Mouse (Mus musculus): ENCODE measurements around the gene Miox. TPM values are rescaled to one million over a fixed set of nuclear protein-coding genes. Genes with fewer than 3 reads are reported as not detected.

The Miox gene
- polyA plus RNA-seq, 1 experiment from 2014 or later = 0.46 TPM

- 96% methylated on average over 16 of the region's 16 CpGs for WGBS
- Histone ChIP-seq H3K27me3 (replicated peaks; ENCODE audit: control insufficient read depth, insufficient read depth, low read length) (no peaks in the 10 kb centered on the region), H3K9me3 (ENCODE audit: control insufficient read depth, low read length) (no peaks in the 10 kb centered on the region), H3K27ac (ENCODE audit: low read length) (no peak overlapping the region), H3K4me2 (ENCODE audit: low read depth, low read length) (no peak overlapping the region), H3K4me3 (ENCODE audit: low read length) (no peak overlapping the region), H3K36me3 (ENCODE audit: control insufficient read depth, insufficient read depth, low read length) (peaks cover 19% of the 10 kb centered on the region), H3K4me1 (ENCODE audit: control insufficient read depth, insufficient read depth, low read length) (peaks cover 16% of the 10 kb centered on the region), H3K9ac (ENCODE audit: low read depth, low read length) (peak overlapping the region; percentile 93; the same call in 1 of the 2 replicates)
- no peak for ATAC-seq
Observed at GRCm38 (mm10) chr15:89353837-89354236, 19.6 kb downstream of the Miox start.

DNA sequence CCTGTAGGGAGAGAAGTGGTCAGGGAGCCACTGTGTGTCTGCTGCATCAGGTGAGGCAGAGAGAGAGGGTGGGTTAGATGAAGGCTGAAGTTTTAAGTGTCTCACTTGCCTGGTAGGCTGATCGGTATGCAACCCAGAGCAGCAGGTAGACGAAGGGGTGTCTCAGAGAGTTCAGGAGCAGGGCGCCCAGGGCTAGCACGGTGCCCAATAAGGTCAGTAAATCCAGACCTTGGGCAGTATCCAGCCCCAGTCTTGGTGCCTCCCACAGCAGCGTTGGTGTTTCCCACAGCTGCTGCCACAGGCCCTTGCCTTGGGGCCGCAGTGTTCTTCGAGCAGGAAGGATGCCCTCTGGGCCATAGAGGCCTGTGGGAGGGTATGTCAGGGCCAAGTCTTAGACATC lies 20.3 kb downstream of the Miox start:
- WGBS = 75% methylated on average over 7 of the region's 7 CpGs
- peak overlapping the region; percentile 93 for H3K9ac ChIP-seq (ENCODE audit: low read depth, low read length)
- peaks cover 18% of the 10 kb centered on the region for H3K4me1 ChIP-seq (ENCODE audit: control insufficient read depth, insufficient read depth, low read length)
- H3K27me3 ChIP-seq (replicated peaks; ENCODE audit: control insufficient read depth, insufficient read depth, low read length) = no peaks in the 10 kb centered on the region
- peak overlapping the region; percentile 67 for H3K4me2 ChIP-seq (ENCODE audit: low read depth, low read length)
- H3K4me3 ChIP-seq (ENCODE audit: low read length) = peak overlapping the region; percentile 67
- ATAC-seq = no peak
- H3K36me3 ChIP-seq (ENCODE audit: control insufficient read depth, insufficient read depth, low read length) = peaks cover 19% of the 10 kb centered on the region
- no peaks in the 10 kb centered on the region for H3K9me3 ChIP-seq (ENCODE audit: control insufficient read depth, low read length)
- no peak overlapping the region for H3K27ac ChIP-seq (ENCODE audit: low read length)

- H3K4me3 ChIP-seq (ENCODE audit: low read length) = peak within 1 kb of the TSS; percentile 67
- peak within 1 kb of the TSS; percentile 93 for H3K9ac ChIP-seq (ENCODE audit: low read depth, low read length)
- WGBS = under 1% methylated on average over 64 of the region's 64 CpGs
- H3K27me3 ChIP-seq (replicated peaks; ENCODE audit: control insufficient read depth, insufficient read depth, low read length) = no peaks in the 10 kb centered on the region
- H3K36me3 ChIP-seq (ENCODE audit: control insufficient read depth, insufficient read depth, low read length) = peaks cover 19% of the 10 kb centered on the region
- H3K9me3 ChIP-seq (ENCODE audit: control insufficient read depth, low read length) = no peaks in the 10 kb centered on the region
- peaks cover 18% of the 10 kb centered on the region for H3K4me1 ChIP-seq (ENCODE audit: control insufficient read depth, insufficient read depth, low read length)
- H3K27ac ChIP-seq (ENCODE audit: low read length) = peak within 1 kb of the TSS; percentile 75
- peak within 1 kb of the TSS; percentile 70 for H3K4me2 ChIP-seq (ENCODE audit: low read depth, low read length)
- ATAC-seq = peak; percentile 93
Observed at GRCm38 (mm10) chr15:89355241-89356187, 21.3 kb downstream of the Miox start, which contains the start of the genes Lmf2 and Ncaph2. Lmf2 (minus strand) TSS chr15:89355659. Ncaph2 (plus strand) TSS chr15:89355719.

- Histone ChIP-seq H3K4me1 (ENCODE audit: control insufficient read depth, insufficient read depth, low read length) (peaks cover 18% of the 10 kb centered on the region), H3K9ac (ENCODE audit: low read depth, low read length) (peak overlapping the region; percentile 93), H3K27me3 (replicated peaks; ENCODE audit: control insufficient read depth, insufficient read depth, low read length) (no peaks in the 10 kb centered on the region), H3K4me3 (ENCODE audit: low read length) (peak overlapping the region; percentile 67), H3K4me2 (ENCODE audit: low read depth, low read length) (peak overlapping the region; percentile 70), H3K9me3 (ENCODE audit: control insufficient read depth, low read length) (no peaks in the 10 kb centered on the region), H3K36me3 (ENCODE audit: control insufficient read depth, insufficient read depth, low read length) (peaks cover 17% of the 10 kb centered on the region), H3K27ac (ENCODE audit: low read length) (peak overlapping the region; percentile 75)
- under 1% methylated on average over 15 of the region's 15 CpGs for WGBS
- ATAC-seq = peak; percentile 50
Observed at GRCm38 (mm10) chr15:89356372-89356771, 22.2 kb downstream of the Miox start.

GRCm38 (mm10) chr15:89358784-89359183 lies 24.6 kb downstream of the Miox start:
- Histone ChIP-seq H3K9me3 (ENCODE audit: control insufficient read depth, low read length) (no peaks in the 10 kb centered on the region), H3K36me3 (ENCODE audit: control insufficient read depth, insufficient read depth, low read length) (0 out of 2 replicates have a peak, but pooled peaks cover 2% of the 10 kb centered on the region), H3K27ac (ENCODE audit: low read length) (no peak overlapping the region), H3K4me2 (ENCODE audit: low read depth, low read length) (no peak overlapping the region), H3K9ac (ENCODE audit: low read depth, low read length) (no peak overlapping the region), H3K4me1 (ENCODE audit: control insufficient read depth, insufficient read depth, low read length) (peaks cover 18% of the 10 kb centered on the region), H3K27me3 (replicated peaks; ENCODE audit: control insufficient read depth, insufficient read depth, low read length) (no peaks in the 10 kb centered on the region), H3K4me3 (ENCODE audit: low read length) (no peak overlapping the region)
- 79% methylated on average over 3 of the region's 3 CpGs for WGBS
- ATAC-seq = no peak

DNA sequence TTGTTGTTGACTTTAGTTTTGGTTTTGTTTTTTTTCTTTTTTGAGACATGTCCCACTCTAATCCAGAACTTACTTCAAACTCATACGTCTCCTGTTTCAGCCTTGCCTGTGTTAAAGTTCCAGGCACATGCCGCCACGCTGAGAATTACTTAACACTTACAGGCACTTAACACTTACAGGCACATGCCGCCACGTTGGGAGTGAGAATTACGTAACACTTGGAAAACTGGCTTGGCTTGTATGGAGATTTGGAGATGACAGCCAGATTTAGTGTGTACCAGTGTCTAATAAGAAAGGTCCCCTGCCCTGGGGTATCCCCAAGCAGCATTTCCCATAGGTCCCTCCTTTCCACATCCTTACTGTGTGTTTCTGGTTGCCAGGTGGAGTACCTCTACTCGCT lies 28.9 kb downstream of the Miox start:
- no peaks in the 10 kb centered on the region for H3K9me3 ChIP-seq (ENCODE audit: control insufficient read depth, low read length)
- no peak for ATAC-seq
- H3K4me2 ChIP-seq (ENCODE audit: low read depth, low read length) = no peak overlapping the region
- no peak overlapping the region for H3K27ac ChIP-seq (ENCODE audit: low read length)
- H3K27me3 ChIP-seq (replicated peaks; ENCODE audit: control insufficient read depth, insufficient read depth, low read length) = no peaks in the 10 kb centered on the region
- H3K4me1 ChIP-seq (ENCODE audit: control insufficient read depth, insufficient read depth, low read length) = peaks cover 3% of the 10 kb centered on the region; the same call in 1 of the 2 replicates
- H3K9ac ChIP-seq (ENCODE audit: low read depth, low read length) = no peak overlapping the region
- H3K36me3 ChIP-seq (ENCODE audit: control insufficient read depth, insufficient read depth, low read length) = peaks cover 11% of the 10 kb centered on the region; the same call in 1 of the 2 replicates
- 89% methylated on average over 7 of the region's 7 CpGs for WGBS
- H3K4me3 ChIP-seq (ENCODE audit: low read length) = no peak overlapping the region

DNA sequence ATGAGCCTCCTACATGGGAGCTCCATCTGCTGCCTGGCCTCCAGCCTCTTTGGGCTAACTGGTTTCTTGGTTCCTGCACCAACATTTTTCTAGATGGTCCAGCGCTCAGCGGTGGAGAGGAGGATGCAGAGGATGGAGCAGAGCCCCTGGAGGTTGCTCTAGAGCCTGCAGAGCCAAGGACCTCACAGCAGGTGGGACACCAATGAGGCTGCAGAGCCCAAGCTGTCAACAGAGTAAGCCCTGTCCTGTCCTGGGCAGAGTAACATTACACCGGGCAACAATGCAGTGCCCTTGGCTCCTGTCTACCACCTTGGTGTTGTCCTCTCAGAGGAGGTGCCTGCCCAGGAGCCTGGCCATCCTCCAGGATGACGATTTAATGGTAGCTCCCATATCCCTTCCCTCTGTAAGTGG lies 30.9 kb downstream of the Miox start:
- Histone ChIP-seq H3K9ac (ENCODE audit: low read depth, low read length) (no peak overlapping the region), H3K36me3 (ENCODE audit: control insufficient read depth, insufficient read depth, low read length) (peaks cover 23% of the 10 kb centered on the region), H3K4me2 (ENCODE audit: low read depth, low read length) (no peak overlapping the region), H3K9me3 (ENCODE audit: control insufficient read depth, low read length) (no peaks in the 10 kb centered on the region), H3K27me3 (replicated peaks; ENCODE audit: control insufficient read depth, insufficient read depth, low read length) (no peaks in the 10 kb centered on the region), H3K4me1 (ENCODE audit: control insufficient read depth, insufficient read depth, low read length) (no peaks in the 10 kb centered on the region), H3K27ac (ENCODE audit: low read length) (no peak overlapping the region), H3K4me3 (ENCODE audit: low read length) (no peak overlapping the region)
- ATAC-seq = no peak
- 89% methylated on average over 4 of the region's 4 CpGs for WGBS

- 85% methylated on average over 13 of the region's 13 CpGs for WGBS
- Histone ChIP-seq H3K4me1 (ENCODE audit: control insufficient read depth, insufficient read depth, low read length) (peaks cover 11% of the 10 kb centered on the region), H3K27ac (ENCODE audit: low read length) (no peak overlapping the region), H3K9ac (ENCODE audit: low read depth, low read length) (no peak overlapping the region), H3K27me3 (replicated peaks; ENCODE audit: control insufficient read depth, insufficient read depth, low read length) (peaks cover 11% of the 10 kb centered on the region), H3K9me3 (ENCODE audit: control insufficient read depth, low read length) (no peaks in the 10 kb centered on the region), H3K36me3 (ENCODE audit: control insufficient read depth, insufficient read depth, low read length) (peaks cover 31% of the 10 kb centered on the region), H3K4me2 (ENCODE audit: low read depth, low read length) (no peak overlapping the region), H3K4me3 (ENCODE audit: low read length) (no peak overlapping the region)
- ATAC-seq = no peak
Observed at GRCm38 (mm10) chr15:89372068-89372467, 37.9 kb downstream of the Miox start.

DNA sequence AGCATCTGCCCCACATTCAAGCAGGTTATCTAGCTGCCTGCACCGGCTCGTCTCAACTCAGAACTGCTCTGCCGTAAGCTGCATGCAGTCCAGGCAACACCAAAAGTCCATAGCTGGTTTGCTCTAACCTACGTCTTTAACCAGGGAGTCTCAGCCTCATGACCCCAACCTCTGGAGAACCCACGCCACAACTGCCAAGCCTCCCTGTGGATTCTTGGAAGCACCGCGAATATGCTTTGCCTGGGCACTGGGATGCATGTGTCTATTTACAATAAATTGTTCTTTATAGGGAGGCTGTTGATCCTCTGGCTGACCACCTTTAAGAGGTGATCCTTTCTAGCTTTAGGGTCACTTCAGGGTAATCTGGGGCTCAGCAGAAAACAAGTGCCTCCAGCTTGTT lies 38.3 kb downstream of the Miox start:
- Histone ChIP-seq H3K4me3 (ENCODE audit: low read length) (peak overlapping the region; percentile 68), H3K9me3 (ENCODE audit: control insufficient read depth, low read length) (no peaks in the 10 kb centered on the region), H3K27ac (ENCODE audit: low read length) (peak overlapping the region; percentile 93), H3K27me3 (replicated peaks; ENCODE audit: control insufficient read depth, insufficient read depth, low read length) (peaks cover 16% of the 10 kb centered on the region), H3K4me1 (ENCODE audit: control insufficient read depth, insufficient read depth, low read length) (peaks cover 15% of the 10 kb centered on the region), H3K36me3 (ENCODE audit: control insufficient read depth, insufficient read depth, low read length) (peaks cover 31% of the 10 kb centered on the region), H3K4me2 (ENCODE audit: low read depth, low read length) (peak overlapping the region; percentile 75), H3K9ac (ENCODE audit: low read depth, low read length) (peak overlapping the region; percentile 84)
- 76% methylated on average over 7 of the region's 7 CpGs for WGBS
- ATAC-seq = no peak

All from intestine, embryonic 16.5 days (tissue).